Mouse (Mus musculus) bone marrow, adult 2 months (tissue): ENCODE measurements around the gene Nrk. TPM values are rescaled to one million over a fixed set of nuclear protein-coding genes. Genes with fewer than 3 reads are reported as not detected.

Source experiments
- H3K27ac ChIP-seq: fragments of 200-500 bp; 2 replicates; pipeline ENCODE4 v1.5.1; 2012; ENCODE audit warnings: low read depth, mild to moderate bottlenecking, control low read depth, inconsistent platforms, low read length; ENCODE audit not compliant: control insufficient read depth, poor library complexity, insufficient read depth
- H3K4me1 ChIP-seq: fragments of 200-500 bp; 2 replicates; pipeline ENCODE4 v1.6.1; 2011; ENCODE audit warnings: low read length; ENCODE audit not compliant: control insufficient read depth, insufficient read depth
- H3K4me3 ChIP-seq: fragments of 200-500 bp; replicated peaks from 2 replicates; pipeline ENCODE3; 2011; ENCODE audit warnings: mild to moderate bottlenecking, low read depth, low read length, control low read depth; ENCODE audit not compliant: control insufficient read depth
- CTCF ChIP-seq: fragments of 200-500 bp; IDR thresholded peaks from 2 replicates; pipeline ENCODE4 v1.5.1; 2011; ENCODE audit warnings: low read length, control low read depth; ENCODE audit not compliant: control insufficient read depth, insufficient read depth
- POLR2A ChIP-seq: fragments of 200-500 bp; IDR thresholded peaks from 2 replicates; pipeline ENCODE4 v1.6.1; 2011; ENCODE audit warnings: low read depth, mild to moderate bottlenecking, control low read depth, low read length, borderline replicate concordance; ENCODE audit not compliant: control insufficient read depth
- WGBS: fragments of 180-500 bp; shearing (Covaris S2); methylation state at CpG from one replicate; pipeline ENCODE4 v1.1.7; 2018; 5-methylcytosine and 5-hydroxymethylcytosine counted together
- polyA plus RNA-seq: library from polyadenylated mRNA; stranded (reverse); fragments of >200 nt; gene quantifications from 2 replicates; pipeline ENCODE4 v1.2.4, GENCODE M21; 2011; ENCODE audit warnings: low replicate concordance; ENCODE audit not compliant: missing spikeins, insufficient read depth, insufficient read length

The Nrk gene
- polyA plus RNA-seq, 1 experiment: 0.82 TPM

GRCm38 (mm10) chrX:139016540-139016939, 102.3 kb downstream of the Nrk start:
- no peak overlapping the region for H3K4me3 ChIP-seq
- no peaks in the 10 kb centered on the region for H3K4me1 ChIP-seq
- 46% methylated on average over 1 of the region's 1 CpGs for WGBS
- TF ChIP-seq CTCF: no peak
- no peak for TF ChIP-seq POLR2A
- no peak overlapping the region for H3K27ac ChIP-seq

- no peak for TF ChIP-seq CTCF
- no peak for TF ChIP-seq POLR2A
- no peak overlapping the region for H3K4me3 ChIP-seq
- H3K27ac ChIP-seq: no peak overlapping the region
- 51% methylated on average over 3 of the region's 3 CpGs for WGBS
- no peaks in the 10 kb centered on the region for H3K4me1 ChIP-seq
Observed at GRCm38 (mm10) chrX:139026532-139027097, 112.4 kb downstream of the Nrk start.

GRCm38 (mm10) chrX:139027296-139027695, 113.1 kb downstream of the Nrk start:
- no peak for TF ChIP-seq POLR2A
- TF ChIP-seq CTCF: no peak
- H3K4me1 ChIP-seq: no peaks in the 10 kb centered on the region
- no peak overlapping the region for H3K27ac ChIP-seq
- no peak overlapping the region for H3K4me3 ChIP-seq
- 77% methylated on average over 5 of the region's 5 CpGs for WGBS

GRCm38 (mm10) chrX:139027909-139028308, 113.7 kb downstream of the Nrk start:
- TF ChIP-seq POLR2A: no peak
- no peak for TF ChIP-seq CTCF
- WGBS: 74% methylated on average over 6 of the region's 6 CpGs
- no peak overlapping the region for H3K27ac ChIP-seq
- H3K4me3 ChIP-seq: no peak overlapping the region
- H3K4me1 ChIP-seq: no peaks in the 10 kb centered on the region

- 73% methylated on average over 1 of the region's 1 CpGs for WGBS
- Histone ChIP-seq H3K27ac (no peak overlapping the region), H3K4me3 (no peak overlapping the region), H3K4me1 (no peaks in the 10 kb centered on the region)
- no peak for TF ChIP-seq CTCF
- no peak for TF ChIP-seq POLR2A
Observed at GRCm38 (mm10) chrX:139037666-139038065, 123.4 kb downstream of the Nrk start.

- no peak for TF ChIP-seq POLR2A
- TF ChIP-seq CTCF: no peak
- H3K4me1 ChIP-seq: no peaks in the 10 kb centered on the region
- H3K4me3 ChIP-seq: no peak overlapping the region
- H3K27ac ChIP-seq: no peak overlapping the region
- 73% methylated on average over 2 of the region's 2 CpGs for WGBS
Observed at GRCm38 (mm10) chrX:139039314-139039713, 125.1 kb downstream of the Nrk start.

GRCm38 (mm10) chrX:139041148-139041547, 126.9 kb downstream of the Nrk start:
- TF ChIP-seq POLR2A: no peak
- no peak for TF ChIP-seq CTCF
- no peaks in the 10 kb centered on the region for H3K4me1 ChIP-seq
- no peak overlapping the region for H3K4me3 ChIP-seq
- no peak overlapping the region for H3K27ac ChIP-seq
- 68% methylated on average over 1 of the region's 1 CpGs for WGBS

GRCm38 (mm10) chrX:139051976-139052375, 137.7 kb downstream of the Nrk start:
- TF ChIP-seq POLR2A (no peak), CTCF (no peak)
- 70% methylated on average over 1 of the region's 1 CpGs for WGBS

GRCm38 (mm10) chrX:139053149-139053548, 138.9 kb downstream of the Nrk start:
- H3K27ac ChIP-seq: no peak overlapping the region
- 79% methylated on average over 1 of the region's 1 CpGs for WGBS
- H3K4me3 ChIP-seq: no peak overlapping the region
- TF ChIP-seq POLR2A (no peak), CTCF (no peak)
- no peaks in the 10 kb centered on the region for H3K4me1 ChIP-seq

More at GRCm38 (mm10) chrX:139051976-139052375, 137.7 kb downstream of the Nrk start:
- H3K27ac ChIP-seq: no peak overlapping the region
- H3K4me1 ChIP-seq: no peaks in the 10 kb centered on the region
- no peak overlapping the region for H3K4me3 ChIP-seq

Other genes starting within 250 kb of the Nrk start
- gene Serpina7, start 170.8 kb downstream of the Nrk start, polyA plus RNA-seq: not detected in 2 replicates
- gene 4930513O06Rik, start 171.8 kb downstream of the Nrk start, polyA plus RNA-seq: not detected in 2 replicates